Mouse (Mus musculus): ENCODE results near the gene Txndc11. TPM values are rescaled to one million over a fixed set of nuclear protein-coding genes. Genes with fewer than 3 reads are reported as not detected.

The Txndc11 gene
- total RNA-seq, 2 experiments from 2014 or later = 6.7 to 9.0 TPM

- peak; percentile 97 for DNase-seq (ENCODE audit: low spot score)
These were observed 68.2 kb downstream of the Txndc11 start, which contains the start of gene Litaf for GRCm38 (mm10) chr16:11066029-11066832. TSS of gene Litaf (minus strand) at chr16:11066157.

- DNase-seq (ENCODE audit: low spot score) = no peak
These were observed 69.0 kb downstream of the Txndc11 start for GRCm38 (mm10) chr16:11065431-11065830.

GRCm38 (mm10) chr16:11064742-11065141 lies 69.7 kb downstream of the Txndc11 start:
- DNase-seq (ENCODE audit: low spot score) = no peak

GRCm38 (mm10) chr16:11064341-11064740 lies 70.1 kb downstream of the Txndc11 start:
- DNase-seq (ENCODE audit: low spot score) = no peak

- peak; percentile 77 for DNase-seq (ENCODE audit: low spot score)
These were observed 71.4 kb downstream of the Txndc11 start for GRCm38 (mm10) chr16:11062794-11063721.

- no peak for DNase-seq (ENCODE audit: low spot score)
These were observed 73.8 kb downstream of the Txndc11 start, which contains the start of gene Snn for GRCm38 (mm10) chr16:11060645-11061044. TSS of gene Snn (plus strand) at chr16:11060945.

GRCm38 (mm10) chr16:11055916-11056315 lies 78.5 kb downstream of the Txndc11 start:
- no peak for DNase-seq (ENCODE audit: low spot score)

GRCm38 (mm10) chr16:11054871-11055270 lies 79.6 kb downstream of the Txndc11 start:
- DNase-seq (ENCODE audit: low spot score) = peak; percentile 47

GRCm38 (mm10) chr16:11054409-11054808 lies 80.0 kb downstream of the Txndc11 start:
- DNase-seq (ENCODE audit: low spot score) = no peak

- DNase-seq (ENCODE audit: low spot score) = no peak
These were observed 83.3 kb downstream of the Txndc11 start for GRCm38 (mm10) chr16:11051134-11051533.

GRCm38 (mm10) chr16:11050226-11050625 lies 84.2 kb downstream of the Txndc11 start:
- DNase-seq (ENCODE audit: low spot score) = no peak

- no peak for DNase-seq (ENCODE audit: low spot score)
These were observed 87.3 kb downstream of the Txndc11 start for GRCm38 (mm10) chr16:11047130-11047529.

GRCm38 (mm10) chr16:11046437-11046836 lies 88.0 kb downstream of the Txndc11 start:
- DNase-seq (ENCODE audit: low spot score) = no peak

- DNase-seq (ENCODE audit: low spot score) = no peak
These were observed 91.2 kb downstream of the Txndc11 start for GRCm38 (mm10) chr16:11043239-11043638.

GRCm38 (mm10) chr16:11040603-11041002 lies 93.8 kb downstream of the Txndc11 start:
- DNase-seq (ENCODE audit: low spot score) = no peak

GRCm38 (mm10) chr16:11035790-11036431 lies 98.5 kb downstream of the Txndc11 start:
- peak; percentile 68 for DNase-seq (ENCODE audit: low spot score)

- no peak for DNase-seq (ENCODE audit: low spot score)
These were observed 99.2 kb downstream of the Txndc11 start for GRCm38 (mm10) chr16:11035273-11035672.

- DNase-seq (ENCODE audit: low spot score) = peak; percentile 87
These were observed 100.2 kb downstream of the Txndc11 start for GRCm38 (mm10) chr16:11034193-11034803.

- DNase-seq (ENCODE audit: low spot score) = no peak
These were observed 103.1 kb downstream of the Txndc11 start for GRCm38 (mm10) chr16:11031320-11031719.

- DNase-seq (ENCODE audit: low spot score) = no peak
These were observed 103.6 kb downstream of the Txndc11 start for GRCm38 (mm10) chr16:11030844-11031243.

GRCm38 (mm10) chr16:11028206-11028605 lies 106.2 kb downstream of the Txndc11 start:
- DNase-seq (ENCODE audit: low spot score) = no peak

Data from gastrocnemius, adult 18-20 months (tissue).